Mouse (Mus musculus): ENCODE results near the gene Tet3. TPM values are rescaled to one million over a fixed set of nuclear protein-coding genes. Genes with fewer than 3 reads are reported as not detected.
A peak's percentile ranks its signal among the peaks of the same experiment; 100 is the strongest.

Tet3 gene
- 0.73 and 0.77 TPM in 2 replicates for polyA plus RNA-seq (2012)

DNA sequence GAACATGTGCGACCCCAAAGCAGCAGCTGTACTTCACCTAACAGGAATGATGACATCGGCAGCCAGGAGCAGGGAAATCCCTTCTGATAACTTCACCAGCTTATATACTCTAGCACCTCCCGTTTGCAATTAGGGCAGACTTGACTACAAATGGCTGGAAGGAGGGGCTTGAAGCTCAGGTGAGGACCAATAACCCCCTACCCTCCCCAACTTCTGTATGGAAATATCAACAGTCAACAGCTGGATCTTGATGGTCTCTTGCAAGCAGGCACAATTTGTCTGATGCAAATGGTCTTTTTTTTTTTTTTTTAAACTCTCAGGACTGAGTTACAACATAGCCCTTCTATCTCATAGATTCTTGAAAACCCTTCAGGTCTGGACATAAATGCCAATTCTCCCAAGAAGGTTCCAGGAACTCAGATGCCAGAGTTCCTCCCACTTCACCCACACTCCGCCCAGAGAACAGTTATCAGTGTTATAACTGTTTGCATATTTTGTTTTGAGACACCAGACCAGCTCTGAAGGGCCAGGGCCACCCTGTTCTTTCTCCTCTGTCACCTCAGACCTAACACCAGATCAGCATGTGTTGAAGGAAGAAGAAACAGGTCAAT lies at the start of gene Tet3:
Gene Tet3, minus strand, starts transcription at position 51 of the 611 bp plus-strand sequence.
- peaks cover 58% of the 10 kb centered on the region for H3K4me1 ChIP-seq (ENCODE audit: control insufficient read depth)

DNA sequence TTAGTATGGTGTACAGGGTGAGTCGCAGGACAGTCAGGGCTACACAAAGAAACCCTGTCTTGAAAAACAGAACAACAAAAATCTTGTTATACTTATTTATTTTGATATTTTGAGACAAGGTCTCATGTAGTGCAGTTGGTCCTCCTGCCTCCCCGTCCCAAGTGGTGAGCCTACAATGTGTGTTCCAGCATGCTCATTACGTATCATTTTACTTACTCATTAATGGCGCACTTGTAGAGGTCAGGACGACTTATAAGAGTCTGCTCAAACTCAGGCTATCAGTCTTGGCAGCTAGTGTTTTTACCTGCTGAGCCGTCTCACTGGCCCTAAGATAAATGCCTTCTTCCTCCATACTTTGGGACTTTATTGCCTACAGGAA lies 48.3 kb upstream of the Tet3 start:
- no peak for TF ChIP-seq GATA1 (IDR thresholded peaks at IDR 0.05; ENCODE audit: low read length)
- TF ChIP-seq TAL1 (IDR thresholded peaks at IDR 0.05; ENCODE audit: low read length): no peak
- H3K36me3 ChIP-seq (ENCODE audit: control insufficient read depth): peaks cover 11% of the 10 kb centered on the region
- peaks cover 46% of the 10 kb centered on the region for H3K4me1 ChIP-seq (ENCODE audit: control insufficient read depth)
- H3K27me3 ChIP-seq (ENCODE audit: control insufficient read depth): no peaks in the 10 kb centered on the region
- no peaks in the 10 kb centered on the region for H3K9me3 ChIP-seq (ENCODE audit: control insufficient read depth, low read length)
- H3K4me3 ChIP-seq (replicated peaks): peak overlapping the region; percentile 76

More for the DNA sequence above, at the start of gene Tet3:
- H3K36me3 ChIP-seq (ENCODE audit: control insufficient read depth): no peaks in the 10 kb centered on the region
- no peak for TF ChIP-seq TAL1 (IDR thresholded peaks at IDR 0.05; ENCODE audit: low read length)
- TF ChIP-seq GATA1 (IDR thresholded peaks at IDR 0.05; ENCODE audit: low read length): no peak
- peaks cover 32% of the 10 kb centered on the region for H3K27me3 ChIP-seq (ENCODE audit: control insufficient read depth)
- no peaks in the 10 kb centered on the region for H3K9me3 ChIP-seq (ENCODE audit: control insufficient read depth, low read length)
- no peak within 1 kb of the TSS for H3K4me3 ChIP-seq (replicated peaks)

DNA sequence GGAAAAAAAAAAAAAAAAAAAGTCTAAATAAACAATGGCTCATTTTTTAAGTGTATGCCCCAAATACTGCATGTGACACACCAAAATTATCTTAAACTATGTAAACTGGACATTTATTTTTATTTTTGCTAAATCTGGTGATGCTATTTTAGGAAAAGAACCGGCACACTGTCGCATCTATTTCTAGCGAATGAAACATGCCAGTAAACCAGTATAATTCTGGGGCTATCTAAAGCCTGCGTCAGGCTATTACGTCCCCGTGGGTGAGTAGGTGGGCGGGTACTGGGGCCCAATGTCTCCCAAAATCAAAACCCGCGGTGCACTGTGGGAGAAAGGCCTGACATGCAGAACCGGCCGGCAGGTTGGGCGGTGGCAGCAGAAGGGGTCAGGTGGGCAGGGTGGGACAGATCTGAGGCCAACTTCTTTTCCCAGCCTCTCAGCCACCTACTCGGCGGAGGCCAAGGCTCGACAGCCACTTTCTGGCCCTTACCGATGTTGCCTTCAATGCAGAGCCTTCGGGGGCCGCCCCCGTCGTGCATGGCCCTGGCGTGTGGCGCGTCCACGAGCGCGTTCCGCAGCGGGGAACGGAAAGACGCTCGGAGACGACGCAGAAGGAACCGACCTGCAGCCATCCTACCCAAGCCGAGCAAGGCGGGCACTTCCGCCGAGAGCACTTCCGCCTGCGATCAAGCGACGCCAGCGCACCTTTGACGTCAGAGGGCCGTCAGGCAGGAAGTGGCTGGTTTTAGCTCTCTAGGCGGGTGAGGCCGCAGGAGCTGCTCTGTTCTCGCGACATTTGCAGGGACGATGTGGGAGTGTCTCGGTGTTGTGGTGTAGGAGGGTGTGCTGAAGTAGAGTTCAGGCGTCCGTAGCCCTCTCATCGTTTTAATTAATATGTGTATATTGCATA lies 47.6 kb upstream of the Tet3 start, which contains the start of gene Dguok:
Gene Dguok, minus strand, starts transcription at position 712 of the 910 bp plus-strand sequence.
- Histone ChIP-seq H3K4me3 (replicated peaks) (peak within 1 kb of the TSS; percentile 76), H3K27me3 (ENCODE audit: control insufficient read depth) (no peaks in the 10 kb centered on the region), H3K9me3 (ENCODE audit: control insufficient read depth, low read length) (no peaks in the 10 kb centered on the region), H3K4me1 (ENCODE audit: control insufficient read depth) (peaks cover 49% of the 10 kb centered on the region), H3K36me3 (ENCODE audit: control insufficient read depth) (peaks cover 11% of the 10 kb centered on the region)
- TF ChIP-seq TAL1 (IDR thresholded peaks at IDR 0.05; ENCODE audit: low read length): no peak
- no peak for TF ChIP-seq GATA1 (IDR thresholded peaks at IDR 0.05; ENCODE audit: low read length)

DNA sequence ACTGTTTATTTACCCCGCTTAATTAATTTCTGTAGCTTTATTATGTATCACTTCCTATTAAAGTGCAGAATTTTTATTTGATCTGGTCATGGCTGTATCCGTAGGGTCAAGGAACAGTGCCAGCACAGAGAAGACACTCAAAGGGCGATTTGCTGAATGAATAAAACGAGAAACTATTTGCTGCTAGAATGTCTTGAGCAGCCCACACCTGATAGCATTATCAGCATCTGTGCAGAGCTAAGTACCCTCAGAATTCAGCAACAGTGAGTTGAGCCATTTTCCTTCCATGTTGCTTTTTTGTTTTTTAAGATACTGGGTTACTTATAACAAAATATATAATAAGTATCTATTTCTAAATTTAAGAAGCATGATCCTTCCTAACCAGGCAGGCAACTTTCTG lies 46.7 kb upstream of the Tet3 start:
- no peaks in the 10 kb centered on the region for H3K27me3 ChIP-seq (ENCODE audit: control insufficient read depth)
- H3K9me3 ChIP-seq (ENCODE audit: control insufficient read depth, low read length): no peaks in the 10 kb centered on the region
- H3K4me3 ChIP-seq (replicated peaks): peak overlapping the region; percentile 76
- peaks cover 12% of the 10 kb centered on the region for H3K36me3 ChIP-seq (ENCODE audit: control insufficient read depth)
- no peak for TF ChIP-seq GATA1 (IDR thresholded peaks at IDR 0.05; ENCODE audit: low read length)
- TF ChIP-seq TAL1 (IDR thresholded peaks at IDR 0.05; ENCODE audit: low read length): no peak
- peaks cover 49% of the 10 kb centered on the region for H3K4me1 ChIP-seq (ENCODE audit: control insufficient read depth)

- TF ChIP-seq GATA1 (IDR thresholded peaks at IDR 0.05; ENCODE audit: low read length): no peak
- TF ChIP-seq TAL1 (IDR thresholded peaks at IDR 0.05; ENCODE audit: low read length): no peak
- Histone ChIP-seq H3K4me1 (ENCODE audit: control insufficient read depth) (peaks cover 49% of the 10 kb centered on the region), H3K36me3 (ENCODE audit: control insufficient read depth) (peaks cover 20% of the 10 kb centered on the region), H3K27me3 (ENCODE audit: control insufficient read depth) (no peaks in the 10 kb centered on the region), H3K4me3 (replicated peaks) (no peak overlapping the region), H3K9me3 (ENCODE audit: control insufficient read depth, low read length) (no peaks in the 10 kb centered on the region)
Measured at GRCm38 (mm10) chr6:83503361-83503760, 44.5 kb upstream of the Tet3 start.

DNA sequence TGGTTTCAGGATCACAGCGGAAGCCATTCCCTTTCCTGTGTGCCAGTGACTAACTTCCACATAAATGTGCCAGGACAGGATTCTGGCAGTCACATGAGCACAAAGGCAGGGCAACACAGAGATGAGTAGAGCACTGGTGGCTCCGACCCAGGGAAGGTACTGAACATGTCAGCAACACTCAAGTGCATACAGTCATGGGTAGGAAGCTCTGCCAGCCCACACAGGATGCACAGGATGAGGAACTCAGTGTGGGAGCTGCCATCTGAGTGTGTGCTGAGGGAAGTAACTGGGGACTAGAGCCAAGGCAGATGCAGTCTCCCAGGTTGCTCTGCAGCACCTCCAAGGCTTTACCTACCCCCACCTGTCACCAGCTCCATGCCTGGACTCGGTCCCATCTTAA lies 43.8 kb upstream of the Tet3 start:
- TF ChIP-seq GATA1 (IDR thresholded peaks at IDR 0.05; ENCODE audit: low read length) (no peak), TAL1 (IDR thresholded peaks at IDR 0.05; ENCODE audit: low read length) (no peak)
- H3K36me3 ChIP-seq (ENCODE audit: control insufficient read depth): peaks cover 25% of the 10 kb centered on the region
- H3K9me3 ChIP-seq (ENCODE audit: control insufficient read depth, low read length): no peaks in the 10 kb centered on the region
- H3K27me3 ChIP-seq (ENCODE audit: control insufficient read depth): no peaks in the 10 kb centered on the region
- no peak overlapping the region for H3K4me3 ChIP-seq (replicated peaks)
- peaks cover 45% of the 10 kb centered on the region for H3K4me1 ChIP-seq (ENCODE audit: control insufficient read depth)

DNA sequence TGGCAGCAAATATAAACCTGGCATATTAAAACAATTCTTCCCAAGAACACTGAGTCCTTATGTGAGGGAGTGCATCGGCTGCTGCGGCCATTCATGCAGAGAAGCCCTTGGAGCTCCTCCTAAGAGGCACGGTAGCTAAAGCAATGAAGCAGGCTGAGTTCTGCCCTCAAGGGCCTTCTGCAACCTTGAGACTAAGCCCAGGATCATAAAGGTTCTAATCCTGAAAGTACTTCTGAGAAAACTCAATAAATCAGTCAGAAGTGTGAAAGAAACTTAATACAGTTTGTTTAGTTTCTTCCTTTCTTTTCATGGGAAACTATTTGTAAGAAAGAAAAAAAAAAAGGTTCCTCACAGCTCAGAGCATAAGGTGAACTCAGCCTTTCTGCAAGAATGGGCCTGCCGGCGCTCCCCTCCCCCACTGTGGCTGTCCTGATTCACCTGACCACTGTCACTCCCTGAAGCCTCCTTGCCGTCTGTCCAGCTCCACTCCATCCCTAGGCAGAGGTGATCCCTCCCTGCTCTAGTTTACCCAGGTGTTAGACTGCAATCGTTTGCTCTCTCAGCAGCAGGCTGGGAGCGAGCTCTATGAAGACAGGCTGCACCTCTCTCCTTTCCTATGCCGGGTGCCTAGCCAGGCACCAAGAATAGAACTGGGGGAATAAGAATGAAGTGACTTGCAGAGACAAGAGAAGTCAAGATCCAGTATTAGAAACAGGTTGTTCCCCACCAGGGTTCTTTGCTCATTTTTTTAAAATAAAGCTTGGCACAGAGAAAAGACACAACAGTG lies 42.8 kb upstream of the Tet3 start:
- Histone ChIP-seq H3K36me3 (ENCODE audit: control insufficient read depth) (peaks cover 28% of the 10 kb centered on the region), H3K27me3 (ENCODE audit: control insufficient read depth) (no peaks in the 10 kb centered on the region), H3K4me1 (ENCODE audit: control insufficient read depth) (peaks cover 43% of the 10 kb centered on the region), H3K4me3 (replicated peaks) (no peak overlapping the region), H3K9me3 (ENCODE audit: control insufficient read depth, low read length) (no peaks in the 10 kb centered on the region)
- TF ChIP-seq GATA1 (IDR thresholded peaks at IDR 0.05; ENCODE audit: low read length) (no peak), TAL1 (IDR thresholded peaks at IDR 0.05; ENCODE audit: low read length) (no peak)

DNA sequence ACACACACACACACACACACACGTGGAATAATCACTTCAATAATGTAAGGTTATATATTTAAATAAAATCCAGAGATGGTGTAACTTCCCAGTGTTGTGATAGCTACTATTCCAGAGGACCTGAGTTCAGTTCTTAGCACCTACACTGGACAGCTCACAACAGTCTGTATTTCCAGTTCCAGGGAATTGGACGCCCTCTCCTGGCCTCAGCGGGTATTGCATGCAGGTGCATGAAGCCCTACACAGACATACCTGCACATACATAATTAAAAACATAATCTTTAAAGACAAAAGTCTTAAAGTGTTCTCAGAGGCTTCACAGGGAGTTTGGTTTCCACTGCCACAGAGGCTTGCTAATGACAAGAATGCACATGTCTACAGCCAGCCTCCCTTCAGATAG lies 41.6 kb upstream of the Tet3 start:
- peaks cover 31% of the 10 kb centered on the region for H3K36me3 ChIP-seq (ENCODE audit: control insufficient read depth)
- TF ChIP-seq TAL1 (IDR thresholded peaks at IDR 0.05; ENCODE audit: low read length) (no peak), GATA1 (IDR thresholded peaks at IDR 0.05; ENCODE audit: low read length) (no peak)
- H3K9me3 ChIP-seq (ENCODE audit: control insufficient read depth, low read length): no peaks in the 10 kb centered on the region
- H3K4me3 ChIP-seq (replicated peaks): no peak overlapping the region
- peaks cover 31% of the 10 kb centered on the region for H3K4me1 ChIP-seq (ENCODE audit: control insufficient read depth)
- H3K27me3 ChIP-seq (ENCODE audit: control insufficient read depth): no peaks in the 10 kb centered on the region
